Mouse (Mus musculus) inflammation-experienced regulatory T-cells, adult 16 weeks (primary cell): ENCODE results near the gene 1700018B08Rik. TPM values are rescaled to one million over a fixed set of nuclear protein-coding genes. Genes with fewer than 3 reads are reported as not detected.

Experiments used
- polyA plus RNA-seq: library from polyadenylated mRNA; unstranded; fragments of 100-300 nt; shearing (Covaris generic); gene quantifications from one replicate; pipeline ENCODE4 v1.2.1, GENCODE M21; 2017

1700018B08Rik gene
- not detected for polyA plus RNA-seq

GRCm38 (mm10) chr8:121544276-121544785, at the start of gene 1700018B08Rik:
TSS of gene 1700018B08Rik (minus strand) at chr8:121544320.

GRCm38 (mm10) chr8:121590203-121591177, 46.4 kb upstream of the 1700018B08Rik start, which contains the start of gene Map1lc3b:
TSS of gene Map1lc3b (plus strand) at chr8:121590361.

GRCm38 (mm10) chr8:121578676-121579451, 34.7 kb upstream of the 1700018B08Rik start, which contains the start of gene Fbxo31:
TSS of gene Fbxo31 (minus strand) at chr8:121578806.

Other genes starting within 250 kb of the 1700018B08Rik start
- 3.3 TPM for gene Fbxo31, start 34.5 kb upstream of the 1700018B08Rik start, polyA plus RNA-seq
- gene Map1lc3b, start 46.0 kb upstream of the 1700018B08Rik start, polyA plus RNA-seq, result 354 TPM
- gene Zcchc14, start 108.6 kb upstream of the 1700018B08Rik start, polyA plus RNA-seq, result not detected
- 0.13 TPM for gene Jph3, start 185.3 kb upstream of the 1700018B08Rik start, polyA plus RNA-seq